Mouse (Mus musculus) cerebellum, adult 2 months (tissue): ENCODE measurements around the gene Zfp711. TPM values are rescaled to one million over a fixed set of nuclear protein-coding genes. Genes with fewer than 3 reads are reported as not detected.
A peak's percentile ranks its signal among the peaks of the same experiment; 100 is the strongest.

Source experiments
- DNase-seq, 2 experiments: peaks; one replicate each; pipeline ENCODE4 v3.0.0; 2021
- H3K27ac ChIP-seq: fragments of 200-500 bp; 2 replicates; pipeline ENCODE4 v1.5.1; 2012; ENCODE audit warnings: low read length, control low read depth, inconsistent platforms; ENCODE audit not compliant: insufficient read depth
- H3K27me3 ChIP-seq: fragments of 200-500 bp; 2 replicates; pipeline ENCODE4 v1.6.1; 2012; ENCODE audit warnings: inconsistent platforms, mild to moderate bottlenecking, low read length, moderate library complexity; ENCODE audit not compliant: control insufficient read depth, insufficient read depth
- H3K4me1 ChIP-seq: fragments of 200-500 bp; 2 replicates; pipeline ENCODE4 v1.6.1; 2011; ENCODE audit warnings: low read length; ENCODE audit not compliant: control insufficient read depth, insufficient read depth
- H3K4me3 ChIP-seq: fragments of 200-500 bp; replicated peaks from 2 replicates; pipeline ENCODE3; 2011; ENCODE audit warnings: mild to moderate bottlenecking, low read depth, low read length, control low read depth; ENCODE audit not compliant: insufficient read depth
- CTCF ChIP-seq: fragments of 200-500 bp; IDR thresholded peaks from 2 replicates; pipeline ENCODE4 v1.5.1; 2011; ENCODE audit warnings: low read depth, mild to moderate bottlenecking, control low read depth, low read length, moderate library complexity, borderline replicate concordance; ENCODE audit not compliant: insufficient read depth
- POLR2A ChIP-seq: fragments of 200-500 bp; IDR thresholded peaks from 2 replicates; pipeline ENCODE4 v1.6.1; 2011; ENCODE audit warnings: low read length, control low read depth, borderline replicate concordance; ENCODE audit not compliant: insufficient read depth
- WGBS: fragments of 180-500 bp; shearing (Covaris S2); methylation state at CpG from one replicate; pipeline ENCODE4 v1.1.7; 2018; 5-methylcytosine and 5-hydroxymethylcytosine counted together
- polyA plus RNA-seq: library from polyadenylated mRNA; depleted of rRNA; stranded (reverse); fragments of >200 nt; gene quantifications from 2 replicates; pipeline ENCODE4 v1.2.3, GENCODE M21; 2012; rRNA removed

Zfp711 gene
- 7.0 and 7.3 TPM in 2 replicates for polyA plus RNA-seq

- no peaks in the 10 kb centered on the region for H3K4me1 ChIP-seq
These were observed at the start of gene Zfp711 for GRCm38 (mm10) chrX:112600511-112601305. Gene Zfp711, plus strand, starts transcription at chrX:112600526.

GRCm38 (mm10) chrX:112567716-112568115, 32.6 kb upstream of the Zfp711 start:
- WGBS, result 9% methylated on average over 2 of the region's 2 CpGs
- no peak for TF ChIP-seq CTCF
- TF ChIP-seq POLR2A, result no peak
- no peak overlapping the region for H3K4me3 ChIP-seq

More at GRCm38 (mm10) chrX:112600511-112601305, at the start of gene Zfp711:
- Histone ChIP-seq H3K4me3 (peak within 1 kb of the TSS; percentile 95), H3K27ac (no peak within 1 kb of the TSS), H3K27me3 (no peaks in the 10 kb centered on the region)
- DNase-seq, result peak; percentile 77 to 79
- 7% methylated on average over 75 of the region's 79 CpGs for WGBS
- TF ChIP-seq CTCF (no peak), POLR2A (peak; percentile 48; the same call in 1 of the 2 replicates)

GRCm38 (mm10) chrX:112601306-112602120, 1.2 kb downstream of the Zfp711 start:
- Histone ChIP-seq H3K4me3 (peak overlapping the region; percentile 95), H3K27me3 (no peaks in the 10 kb centered on the region), H3K4me1 (no peaks in the 10 kb centered on the region), H3K27ac (no peak overlapping the region)
- WGBS, result 5% methylated on average over 47 of the region's 81 CpGs
- TF ChIP-seq POLR2A (no peak), CTCF (no peak)
- DNase-seq, result peak; percentile 41 to 57

More at GRCm38 (mm10) chrX:112567716-112568115, 32.6 kb upstream of the Zfp711 start:
- Histone ChIP-seq H3K27me3 (no peaks in the 10 kb centered on the region), H3K27ac (no peak overlapping the region), H3K4me1 (no peaks in the 10 kb centered on the region)
- DNase-seq, result peak in 1 of 2 experiments; percentile 2

GRCm38 (mm10) chrX:112675525-112675924, 75.2 kb downstream of the Zfp711 start:
- DNase-seq, result no peak
- no peaks in the 10 kb centered on the region for H3K27me3 ChIP-seq
- no peak overlapping the region for H3K27ac ChIP-seq
- no peaks in the 10 kb centered on the region for H3K4me1 ChIP-seq
- no peak overlapping the region for H3K4me3 ChIP-seq
- TF ChIP-seq CTCF (no peak), POLR2A (no peak)
- 71% methylated on average over 1 of the region's 1 CpGs for WGBS

- H3K27ac ChIP-seq, result no peak overlapping the region
- 85% methylated on average over 5 of the region's 5 CpGs for WGBS
- no peaks in the 10 kb centered on the region for H3K4me1 ChIP-seq
- DNase-seq, result no peak
- H3K27me3 ChIP-seq, result no peaks in the 10 kb centered on the region
- TF ChIP-seq POLR2A (no peak), CTCF (no peak)
- no peak overlapping the region for H3K4me3 ChIP-seq
These were observed 80.3 kb downstream of the Zfp711 start for GRCm38 (mm10) chrX:112680605-112681004.

Other genes starting within 250 kb of the Zfp711 start
- not detected in 2 replicates for gene Satl1, start 193.7 kb upstream of the Zfp711 start, polyA plus RNA-seq
- not detected in 2 replicates for gene 2010106E10Rik, start 105.3 kb upstream of the Zfp711 start, polyA plus RNA-seq
- not detected in 2 replicates for gene Pof1b, start 98.1 kb downstream of the Zfp711 start, polyA plus RNA-seq